Mouse (Mus musculus) heart, embryonic 16.5 days (tissue): Measurements from ENCODE around the gene Stac2. TPM values are rescaled to one million over a fixed set of nuclear protein-coding genes. Genes with fewer than 3 reads are reported as not detected.

Experiments used
- ATAC-seq: fragments of 200-750 bp; cut with Nextera tagmentation; replicated peaks from 2 replicates; pipeline ENCODE4 v1.8.0; 2017; ENCODE audit warnings: moderate number of reproducible peaks; ENCODE audit not compliant: insufficient read depth, low FRiP score; ENCODE audit errors: extremely low read depth
- H3K27ac ChIP-seq: fragments of 300-500 bp; sonication (generic); 2 replicates; pipeline ENCODE4 v1.5.1; 2014; ENCODE audit warnings: mild to moderate bottlenecking, low read length, control low read depth, moderate library complexity
- H3K27me3 ChIP-seq: fragments of 300-500 bp; sonication (generic); 2 replicates; pipeline ENCODE4 v1.6.1; 2014; ENCODE audit warnings: low read length, mixed read lengths; ENCODE audit not compliant: control insufficient read depth, insufficient read depth
- H3K36me3 ChIP-seq: fragments of 300-500 bp; sonication (generic); 2 replicates; pipeline ENCODE4 v1.6.1; 2014; ENCODE audit not compliant: control insufficient read depth, insufficient read depth
- H3K4me1 ChIP-seq: fragments of 300-500 bp; sonication (generic); 2 replicates; pipeline ENCODE4 v1.6.1; 2014; ENCODE audit warnings: low read length, mixed read lengths; ENCODE audit not compliant: control insufficient read depth, insufficient read depth
- H3K4me2 ChIP-seq: fragments of 300-500 bp; sonication (generic); 2 replicates; pipeline ENCODE4 v1.6.1; 2014; ENCODE audit warnings: low read depth, mild to moderate bottlenecking, control low read depth, low read length
- H3K4me3 ChIP-seq: fragments of 300-500 bp; sonication (generic); 2 replicates; pipeline ENCODE4 v1.5.1; 2014; ENCODE audit warnings: mild to moderate bottlenecking, control low read depth, low read length
- H3K9ac ChIP-seq: fragments of 300-500 bp; sonication (generic); 2 replicates; pipeline ENCODE4 v1.6.1; 2014; ENCODE audit warnings: low read length, control low read depth
- H3K9me3 ChIP-seq: fragments of 300-500 bp; sonication (generic); replicated peaks from 2 replicates; pipeline ENCODE4 v1.6.1; 2016; ENCODE audit warnings: low read length; ENCODE audit not compliant: control insufficient read depth
- WGBS: fragments of 180-500 bp; shearing (Covaris S2); extraction: QIAGEN DNeasy Blood & Tissue Kit; methylation state at CpG from one replicate; pipeline ENCODE4 v1.1.7; 2014; 5-methylcytosine and 5-hydroxymethylcytosine counted together
- polyA plus RNA-seq: library from polyadenylated mRNA; unstranded; fragments of >200 nt; fragmentation: Nextera tagmentation; extraction: Ambion mirVana; gene quantifications from 2 replicates; pipeline ENCODE4 v1.2.1, GENCODE M21; 2015

The Stac2 gene
- polyA plus RNA-seq, 1 experiment from 2014 or later, result 0.62 TPM

GRCm38 (mm10) chr11:98075195-98075808 lies 22.0 kb upstream of the Stac2 start:
- H3K27me3 ChIP-seq, result no peaks in the 10 kb centered on the region
- no peaks in the 10 kb centered on the region for H3K36me3 ChIP-seq
- 17% methylated on average over 13 of the region's 13 CpGs for whole genome bisulfite sequencing
- peak overlapping the region; percentile 22 for H3K4me3 ChIP-seq
- peak overlapping the region; percentile 66 for H3K9ac ChIP-seq
- peak overlapping the region; percentile 59 for H3K4me2 ChIP-seq
- H3K9me3 ChIP-seq, result no peaks in the 10 kb centered on the region
- ATAC-seq, result peak; percentile 57
- peaks cover 25% of the 10 kb centered on the region for H3K4me1 ChIP-seq
- peak overlapping the region; percentile 86 for H3K27ac ChIP-seq

GRCm38 (mm10) chr11:98073442-98073841 lies 20.2 kb upstream of the Stac2 start:
- Histone ChIP-seq H3K9ac (no peak overlapping the region), H3K27me3 (no peaks in the 10 kb centered on the region), H3K4me1 (peaks cover 25% of the 10 kb centered on the region), H3K27ac (no peak overlapping the region), H3K9me3 (no peaks in the 10 kb centered on the region), H3K36me3 (no peaks in the 10 kb centered on the region), H3K4me3 (no peak overlapping the region), H3K4me2 (no peak overlapping the region)
- WGBS, result 77% methylated on average over 4 of the region's 4 CpGs
- no peak for ATAC-seq

GRCm38 (mm10) chr11:98067255-98067654 lies 14.0 kb upstream of the Stac2 start:
- no peaks in the 10 kb centered on the region for H3K36me3 ChIP-seq
- H3K27ac ChIP-seq, result no peak overlapping the region
- no peak for ATAC-seq
- H3K4me1 ChIP-seq, result peaks cover 2% of the 10 kb centered on the region
- peaks cover 8% of the 10 kb centered on the region; the same call in 1 of the 2 replicates for H3K9me3 ChIP-seq
- H3K9ac ChIP-seq, result no peak overlapping the region
- no peak overlapping the region for H3K4me3 ChIP-seq
- H3K4me2 ChIP-seq, result no peak overlapping the region
- WGBS, result 91% methylated on average over 21 of the region's 21 CpGs
- no peaks in the 10 kb centered on the region for H3K27me3 ChIP-seq

- H3K9me3 ChIP-seq, result peaks cover 8% of the 10 kb centered on the region; the same call in 1 of the 2 replicates
- H3K27me3 ChIP-seq, result no peaks in the 10 kb centered on the region
- peaks cover 3% of the 10 kb centered on the region for H3K4me1 ChIP-seq
- H3K9ac ChIP-seq, result no peak overlapping the region
- no peak overlapping the region for H3K27ac ChIP-seq
- no peak for ATAC-seq
- H3K4me3 ChIP-seq, result no peak overlapping the region
- no peaks in the 10 kb centered on the region for H3K36me3 ChIP-seq
- 87% methylated on average over 12 of the region's 12 CpGs for WGBS
- H3K4me2 ChIP-seq, result no peak overlapping the region
Observed at GRCm38 (mm10) chr11:98066201-98066600, 12.9 kb upstream of the Stac2 start.

- H3K27ac ChIP-seq, result no peak overlapping the region
- H3K4me2 ChIP-seq, result no peak overlapping the region
- no peak overlapping the region for H3K9ac ChIP-seq
- H3K4me3 ChIP-seq, result no peak overlapping the region
- WGBS, result 44% methylated on average over 6 of the region's 6 CpGs
- peaks cover 8% of the 10 kb centered on the region for H3K4me1 ChIP-seq
- ATAC-seq, result no peak
- no peaks in the 10 kb centered on the region for H3K36me3 ChIP-seq
- peaks cover 3% of the 10 kb centered on the region; the same call in 1 of the 2 replicates for H3K9me3 ChIP-seq
- no peaks in the 10 kb centered on the region for H3K27me3 ChIP-seq
Observed at GRCm38 (mm10) chr11:98061904-98062562, 8.8 kb upstream of the Stac2 start.

GRCm38 (mm10) chr11:98061441-98061840 lies 8.2 kb upstream of the Stac2 start:
- no peak for ATAC-seq
- H3K36me3 ChIP-seq, result no peaks in the 10 kb centered on the region
- 75% methylated on average over 3 of the region's 3 CpGs for WGBS
- peaks cover 8% of the 10 kb centered on the region for H3K4me1 ChIP-seq
- H3K27me3 ChIP-seq, result no peaks in the 10 kb centered on the region
- H3K27ac ChIP-seq, result no peak overlapping the region
- no peaks in the 10 kb centered on the region for H3K9me3 ChIP-seq
- no peak overlapping the region for H3K4me3 ChIP-seq
- no peak overlapping the region for H3K9ac ChIP-seq
- H3K4me2 ChIP-seq, result no peak overlapping the region

- no peaks in the 10 kb centered on the region for H3K27me3 ChIP-seq
- no peaks in the 10 kb centered on the region for H3K9me3 ChIP-seq
- no peak overlapping the region for H3K27ac ChIP-seq
- no peak overlapping the region for H3K9ac ChIP-seq
- no peak overlapping the region for H3K4me3 ChIP-seq
- no peak for ATAC-seq
- H3K4me2 ChIP-seq, result no peak overlapping the region
- no peaks in the 10 kb centered on the region for H3K36me3 ChIP-seq
- WGBS, result 62% methylated on average over 5 of the region's 5 CpGs
- peaks cover 8% of the 10 kb centered on the region for H3K4me1 ChIP-seq
Observed at GRCm38 (mm10) chr11:98060104-98060692, 6.9 kb upstream of the Stac2 start.

GRCm38 (mm10) chr11:98059662-98060061 lies 6.4 kb upstream of the Stac2 start:
- H3K27ac ChIP-seq, result no peak overlapping the region
- no peaks in the 10 kb centered on the region for H3K9me3 ChIP-seq
- H3K4me1 ChIP-seq, result peaks cover 8% of the 10 kb centered on the region
- H3K27me3 ChIP-seq, result no peaks in the 10 kb centered on the region
- no peak for ATAC-seq
- no peaks in the 10 kb centered on the region for H3K36me3 ChIP-seq
- no peak overlapping the region for H3K9ac ChIP-seq
- no peak overlapping the region for H3K4me2 ChIP-seq
- H3K4me3 ChIP-seq, result no peak overlapping the region
- WGBS, result 72% methylated on average over 7 of the region's 7 CpGs

GRCm38 (mm10) chr11:98057998-98058397 lies 4.7 kb upstream of the Stac2 start:
- Histone ChIP-seq H3K27me3 (peaks cover 5% of the 10 kb centered on the region), H3K36me3 (no peaks in the 10 kb centered on the region), H3K4me1 (peaks cover 9% of the 10 kb centered on the region), H3K4me3 (no peak overlapping the region), H3K9me3 (no peaks in the 10 kb centered on the region), H3K9ac (no peak overlapping the region), H3K27ac (no peak overlapping the region), H3K4me2 (no peak overlapping the region)
- ATAC-seq, result 0 out of 2 replicates have a peak, but pooled peaks have one; percentile 33
- WGBS, result 80% methylated on average over 5 of the region's 5 CpGs
